Mouse (Mus musculus): ENCODE data around the gene Slc52a3.

DNA sequence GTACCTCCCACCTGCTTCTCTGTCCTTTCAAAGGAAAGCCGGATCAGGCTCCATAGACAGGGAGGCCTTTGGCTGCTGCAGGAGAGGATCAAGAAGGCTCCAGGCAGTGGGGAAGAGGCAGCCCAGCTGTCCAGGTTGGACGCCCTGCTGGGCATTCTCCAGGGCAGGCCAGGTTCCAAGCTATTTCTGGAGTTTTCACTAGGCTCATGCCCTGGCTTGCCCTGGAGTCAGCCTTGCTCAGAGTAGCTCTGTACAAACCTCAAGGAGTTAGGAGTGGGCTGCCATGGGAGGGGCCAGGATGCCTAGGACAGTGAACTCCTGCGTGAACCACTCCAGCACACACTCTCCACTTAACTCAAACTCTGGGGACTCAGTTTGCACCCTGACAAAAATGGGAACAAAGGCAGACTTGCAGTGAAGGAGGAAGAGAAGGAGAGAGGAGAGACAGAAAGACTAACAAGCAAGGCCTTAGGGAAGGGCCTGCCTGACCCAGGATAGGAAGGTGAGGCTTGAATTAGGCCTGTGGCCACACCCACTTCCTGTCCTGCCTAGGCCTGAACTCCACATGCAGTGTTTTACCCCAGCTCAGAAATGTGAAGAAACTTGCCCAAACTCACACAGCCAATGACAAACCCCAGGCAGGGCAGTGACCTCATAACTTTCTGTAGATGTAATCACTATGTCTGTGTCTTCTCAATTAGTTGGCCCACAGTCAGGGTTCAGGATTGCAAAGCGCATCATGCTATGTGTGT is 18.4 kb upstream of the Slc52a3 start:
- no peak for TF ChIP-seq CEBPB (IDR thresholded peaks at IDR 0.05; ENCODE audit: low read depth)
- no peak for TF ChIP-seq FOSL1 (IDR thresholded peaks at IDR 0.05; ENCODE audit: insufficient read depth, low read length, poor library complexity, severe bottlenecking)
- no peak for TF ChIP-seq CTCF (IDR thresholded peaks at IDR 0.05; ENCODE audit: control insufficient read depth, insufficient read depth, insufficient read length)
- TF ChIP-seq MAX (IDR thresholded peaks at IDR 0.05): no peak
- no peak for TF ChIP-seq MYOD1 (IDR thresholded peaks at IDR 0.05; ENCODE audit: control insufficient read depth, insufficient read length, low read depth)
- TF ChIP-seq USF1 (IDR thresholded peaks at IDR 0.05; ENCODE audit: low read depth): no peak
- TF ChIP-seq MYOG (IDR thresholded peaks at IDR 0.05; ENCODE audit: control insufficient read depth, extremely low read depth, insufficient read length): no peak
